Mouse (Mus musculus): ENCODE data around the gene BC035044. TPM values are rescaled to one million over a fixed set of nuclear protein-coding genes. Genes with fewer than 3 reads are reported as not detected.
A peak's percentile ranks its signal among the peaks of the same experiment; 100 is the strongest.

Gene BC035044
- polyA plus RNA-seq, 2 experiments, result 0.67 to 1.5 TPM

DNA sequence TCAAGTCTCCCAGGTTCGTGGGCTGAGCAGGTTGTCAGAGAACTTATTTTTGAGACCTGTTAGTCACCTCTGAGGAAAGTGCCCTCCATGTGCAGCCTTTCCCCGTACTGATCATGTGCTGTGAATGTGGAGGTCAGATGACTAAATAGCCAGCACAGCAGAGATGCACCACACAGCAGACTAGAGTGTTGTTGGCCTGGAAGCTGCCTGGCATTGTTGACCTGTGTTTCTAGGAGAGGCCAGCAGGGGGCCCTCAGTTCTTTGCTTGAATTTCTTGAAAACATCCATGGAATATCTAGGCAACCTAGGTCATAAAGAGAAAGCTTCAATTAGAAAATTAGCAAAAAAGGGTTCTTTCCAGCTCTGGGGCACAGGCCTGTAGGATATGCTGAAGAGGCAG lies 41.0 kb downstream of the BC035044 start:
- Histone ChIP-seq H3K36me3 (ENCODE audit: control insufficient read depth, insufficient read depth, low read length) (no peaks in the 10 kb centered on the region), H3K4me1 (ENCODE audit: control insufficient read depth, insufficient read depth, low read length) (no peaks in the 10 kb centered on the region; the same call in 1 of the 2 replicates), H3K27ac (replicated peaks; ENCODE audit: low read depth, low read length) (no peak overlapping the region), H3K4me2 (replicated peaks; ENCODE audit: low read depth, low read length, severe bottlenecking) (no peak overlapping the region), H3K27me3 (ENCODE audit: control insufficient read depth, insufficient read depth, low read length) (no peaks in the 10 kb centered on the region), H3K9ac (ENCODE audit: low read depth, low read length, severe bottlenecking) (no peak overlapping the region), H3K4me3 (replicated peaks; ENCODE audit: low read length) (no peak overlapping the region), H3K9me3 (ENCODE audit: control insufficient read depth, low read length) (no peaks in the 10 kb centered on the region)
- no peak for ATAC-seq (ENCODE audit: low FRiP score, low read depth)
- 50% methylated on average over 2 of the region's 2 CpGs for WGBS
- TF ChIP-seq POLR2A (IDR thresholded peaks at IDR 0.05; ENCODE audit: borderline replicate concordance, extremely low read depth, insufficient read depth, insufficient read length), result no peak
- peak; percentile 68 for DNase-seq (ENCODE audit: low spot score)

GRCm38 (mm10) chr6:128847401-128847800 lies 43.5 kb downstream of the BC035044 start:
- no peaks in the 10 kb centered on the region for H3K36me3 ChIP-seq (ENCODE audit: control insufficient read depth, insufficient read depth, low read length)
- H3K9me3 ChIP-seq (ENCODE audit: control insufficient read depth, low read length), result no peaks in the 10 kb centered on the region
- no peak overlapping the region for H3K27ac ChIP-seq (replicated peaks; ENCODE audit: low read depth, low read length)
- H3K4me2 ChIP-seq (replicated peaks; ENCODE audit: low read depth, low read length, severe bottlenecking), result no peak overlapping the region
- 82% methylated on average over 4 of the region's 4 CpGs for WGBS
- H3K4me1 ChIP-seq (ENCODE audit: control insufficient read depth, insufficient read depth, low read length), result peaks cover 6% of the 10 kb centered on the region
- H3K9ac ChIP-seq (ENCODE audit: low read depth, low read length, severe bottlenecking), result no peak overlapping the region
- H3K4me3 ChIP-seq (replicated peaks; ENCODE audit: low read length), result no peak overlapping the region
- DNase-seq (ENCODE audit: low spot score), result no peak
- no peaks in the 10 kb centered on the region for H3K27me3 ChIP-seq (ENCODE audit: control insufficient read depth, insufficient read depth, low read length)
- no peak for ATAC-seq (ENCODE audit: low FRiP score, low read depth)
- no peak for TF ChIP-seq POLR2A (IDR thresholded peaks at IDR 0.05; ENCODE audit: borderline replicate concordance, extremely low read depth, insufficient read depth, insufficient read length)

DNA sequence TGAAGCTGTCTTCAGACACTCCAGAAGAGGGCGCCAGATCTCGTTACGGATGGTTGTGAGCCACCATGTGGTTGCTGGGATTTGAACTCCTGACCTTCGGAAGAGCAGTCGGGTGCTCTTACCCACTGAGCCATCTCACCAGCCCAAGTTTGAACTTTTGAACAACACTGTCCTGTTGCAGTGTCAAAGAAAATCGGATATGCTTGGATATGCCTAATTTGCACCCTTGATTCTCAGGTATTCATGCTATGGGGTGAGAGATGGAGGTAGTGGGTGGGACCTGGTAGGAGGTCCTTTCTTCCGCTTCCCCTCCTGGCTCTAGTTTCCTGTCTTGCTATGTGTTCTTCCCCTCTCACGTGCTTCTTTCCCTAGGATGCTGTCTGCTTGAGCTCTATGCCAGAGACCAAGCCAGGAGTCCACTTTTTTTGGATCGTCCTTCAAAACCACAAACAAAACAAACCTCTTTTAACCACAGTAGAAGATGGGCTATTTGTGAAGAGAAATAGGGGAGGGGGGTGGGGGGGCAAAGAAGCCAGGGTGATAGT lies 44.9 kb downstream of the BC035044 start:
- ATAC-seq (ENCODE audit: low FRiP score, low read depth) (no peak), DNase-seq (ENCODE audit: low spot score) (no peak)
- 72% methylated on average over 6 of the region's 9 CpGs for WGBS

DNA sequence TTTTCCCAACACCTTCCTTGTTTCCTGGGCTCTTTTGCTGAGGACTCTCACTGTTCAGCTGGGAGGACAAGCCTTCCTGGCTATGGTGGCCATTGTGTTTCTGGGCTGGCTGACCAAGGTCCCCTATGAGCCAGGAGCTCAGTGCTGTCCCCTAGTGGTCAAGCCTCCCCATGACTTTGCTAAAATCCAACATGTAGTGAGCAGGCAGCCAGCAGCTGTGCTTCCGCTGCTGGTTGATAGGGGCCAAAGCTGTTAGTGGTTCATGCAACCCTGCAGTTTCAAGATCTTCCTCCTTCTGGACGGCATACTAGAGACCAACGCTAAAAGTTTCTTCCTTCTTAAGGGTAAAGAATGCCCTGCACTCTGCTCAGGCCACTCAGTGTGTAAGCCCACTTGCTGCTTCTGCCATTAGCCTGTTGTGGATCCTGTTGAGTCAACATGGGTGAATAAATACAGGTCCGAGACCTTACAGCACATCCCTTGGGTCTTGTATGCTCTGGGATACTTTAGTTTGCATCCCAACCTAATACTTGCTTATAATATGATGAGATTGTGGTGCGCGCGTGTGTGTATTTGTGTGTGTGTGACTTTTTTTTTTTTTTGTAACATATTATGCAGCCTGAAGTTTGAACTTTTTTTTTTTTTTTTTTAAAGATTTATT lies 45.5 kb downstream of the BC035044 start:
- Histone ChIP-seq H3K4me2 (replicated peaks; ENCODE audit: low read depth, low read length, severe bottlenecking) (no peak overlapping the region), H3K4me3 (replicated peaks; ENCODE audit: low read length) (no peak overlapping the region), H3K9ac (ENCODE audit: low read depth, low read length, severe bottlenecking) (no peak overlapping the region), H3K27me3 (ENCODE audit: control insufficient read depth, insufficient read depth, low read length) (no peaks in the 10 kb centered on the region), H3K36me3 (ENCODE audit: control insufficient read depth, insufficient read depth, low read length) (no peaks in the 10 kb centered on the region), H3K27ac (replicated peaks; ENCODE audit: low read depth, low read length) (no peak overlapping the region), H3K4me1 (ENCODE audit: control insufficient read depth, insufficient read depth, low read length) (peaks cover 12% of the 10 kb centered on the region), H3K9me3 (ENCODE audit: control insufficient read depth, low read length) (no peaks in the 10 kb centered on the region)
- no peak for ATAC-seq (ENCODE audit: low FRiP score, low read depth)
- WGBS, result 36% methylated on average over 7 of the region's 7 CpGs
- peak; percentile 88 for DNase-seq (ENCODE audit: low spot score)
- no peak for TF ChIP-seq POLR2A (IDR thresholded peaks at IDR 0.05; ENCODE audit: borderline replicate concordance, extremely low read depth, insufficient read depth, insufficient read length)

More for the DNA sequence above, 44.9 kb downstream of the BC035044 start:
- H3K4me1 ChIP-seq (ENCODE audit: control insufficient read depth, insufficient read depth, low read length), result peaks cover 12% of the 10 kb centered on the region
- no peak overlapping the region for H3K4me3 ChIP-seq (replicated peaks; ENCODE audit: low read length)
- no peaks in the 10 kb centered on the region for H3K36me3 ChIP-seq (ENCODE audit: control insufficient read depth, insufficient read depth, low read length)
- no peak for TF ChIP-seq POLR2A (IDR thresholded peaks at IDR 0.05; ENCODE audit: borderline replicate concordance, extremely low read depth, insufficient read depth, insufficient read length)
- H3K27me3 ChIP-seq (ENCODE audit: control insufficient read depth, insufficient read depth, low read length), result no peaks in the 10 kb centered on the region
- H3K4me2 ChIP-seq (replicated peaks; ENCODE audit: low read depth, low read length, severe bottlenecking), result no peak overlapping the region
- H3K9ac ChIP-seq (ENCODE audit: low read depth, low read length, severe bottlenecking), result no peak overlapping the region
- H3K27ac ChIP-seq (replicated peaks; ENCODE audit: low read depth, low read length), result no peak overlapping the region
- no peaks in the 10 kb centered on the region for H3K9me3 ChIP-seq (ENCODE audit: control insufficient read depth, low read length)

DNA sequence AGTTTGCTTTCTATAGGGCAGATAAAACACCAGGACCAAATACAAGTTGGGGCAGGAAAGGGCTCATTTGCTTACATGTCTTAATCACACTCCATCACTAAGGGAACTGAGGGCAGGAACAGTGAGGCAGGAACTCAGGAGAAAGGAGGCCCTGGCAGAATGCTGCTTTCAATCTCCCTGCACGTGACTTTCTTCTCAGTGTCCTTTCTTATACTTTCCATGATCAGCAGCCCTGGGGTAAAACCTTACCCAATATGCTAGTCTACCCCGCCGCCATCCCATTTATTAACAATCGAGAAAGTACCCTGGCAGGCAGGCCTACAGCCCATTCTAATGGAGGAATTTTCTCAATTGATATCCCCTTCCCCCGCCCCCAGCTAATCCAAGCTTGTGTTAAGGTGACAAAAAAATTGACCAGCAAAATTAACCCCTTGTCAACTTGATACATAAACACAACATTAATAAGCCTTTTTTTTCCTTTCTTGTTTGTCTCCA lies 46.3 kb downstream of the BC035044 start:
- Histone ChIP-seq H3K4me3 (replicated peaks; ENCODE audit: low read length) (no peak overlapping the region), H3K36me3 (ENCODE audit: control insufficient read depth, insufficient read depth, low read length) (no peaks in the 10 kb centered on the region), H3K27me3 (ENCODE audit: control insufficient read depth, insufficient read depth, low read length) (no peaks in the 10 kb centered on the region), H3K9me3 (ENCODE audit: control insufficient read depth, low read length) (no peaks in the 10 kb centered on the region), H3K9ac (ENCODE audit: low read depth, low read length, severe bottlenecking) (no peak overlapping the region), H3K27ac (replicated peaks; ENCODE audit: low read depth, low read length) (peak overlapping the region; percentile 93; the same call in 1 of the 2 replicates), H3K4me2 (replicated peaks; ENCODE audit: low read depth, low read length, severe bottlenecking) (no peak overlapping the region), H3K4me1 (ENCODE audit: control insufficient read depth, insufficient read depth, low read length) (peaks cover 12% of the 10 kb centered on the region)
- DNase-seq (ENCODE audit: low spot score), result no peak
- 81% methylated on average over 5 of the region's 5 CpGs for WGBS
- ATAC-seq (ENCODE audit: low FRiP score, low read depth), result no peak
- TF ChIP-seq POLR2A (IDR thresholded peaks at IDR 0.05; ENCODE audit: borderline replicate concordance, extremely low read depth, insufficient read depth, insufficient read length), result no peak

All from limb, embryonic 14.5 days (tissue).